Mouse (Mus musculus) stomach, embryonic 14.5 days (tissue): ENCODE results near the gene Mroh2a. TPM values are rescaled to one million over a fixed set of nuclear protein-coding genes. Genes with fewer than 3 reads are reported as not detected.

Experiments
- ATAC-seq: fragments of 200-750 bp; cut with Nextera tagmentation; 2 replicates; pipeline ENCODE4 v1.8.0; 2017; ENCODE audit warnings: low read depth, moderate TSS enrichment; ENCODE audit not compliant: insufficient number of reproducible peaks, insufficient read depth, low FRiP score
- H3K27ac ChIP-seq: fragments of 300-500 bp; sonication (generic); 2 replicates; pipeline ENCODE4 v1.5.1; 2014; ENCODE audit warnings: mild to moderate bottlenecking, low read length, moderate library complexity, mixed read lengths
- H3K27me3 ChIP-seq: fragments of 300-500 bp; sonication (generic); 2 replicates; pipeline ENCODE4 v1.6.1; 2014; ENCODE audit warnings: low read length, control low read depth, mixed read lengths; ENCODE audit not compliant: control insufficient read depth, insufficient read depth
- H3K36me3 ChIP-seq: fragments of 300-500 bp; sonication (generic); 2 replicates; pipeline ENCODE4 v1.6.1; 2014; ENCODE audit warnings: mild to moderate bottlenecking, control low read depth, low read length, moderate library complexity, mixed read lengths; ENCODE audit not compliant: control insufficient read depth, insufficient read depth
- H3K4me1 ChIP-seq: fragments of 300-500 bp; sonication (generic); 2 replicates; pipeline ENCODE4 v1.6.1; 2014; ENCODE audit warnings: low read length, control low read depth, mixed read lengths; ENCODE audit not compliant: control insufficient read depth, insufficient read depth
- H3K4me2 ChIP-seq: fragments of 300-500 bp; sonication (generic); replicated peaks from 2 replicates; pipeline ENCODE4 v1.6.1; 2014; ENCODE audit warnings: low read depth, low read length, control low read depth
- H3K4me3 ChIP-seq: fragments of 300-500 bp; sonication (generic); 2 replicates; pipeline ENCODE4 v1.5.1; 2014; ENCODE audit warnings: low read depth, low read length, control low read depth
- H3K9ac ChIP-seq: fragments of 300-500 bp; sonication (generic); replicated peaks from 2 replicates; pipeline ENCODE4 v1.6.1; 2014; ENCODE audit warnings: low read depth, mild to moderate bottlenecking, control low read depth, low read length, moderate library complexity, mixed read lengths
- H3K9me3 ChIP-seq: fragments of 300-500 bp; sonication (generic); 2 replicates; pipeline ENCODE4 v1.6.1; 2016; ENCODE audit warnings: low read depth, low read length, control low read depth; ENCODE audit not compliant: control insufficient read depth
- WGBS: fragments of 180-500 bp; shearing (Covaris S2); extraction: QIAGEN DNeasy Blood & Tissue Kit; methylation state at CpG from one replicate; pipeline ENCODE4 v1.1.7; 2014; 5-methylcytosine and 5-hydroxymethylcytosine counted together
- polyA plus RNA-seq: library from polyadenylated mRNA; unstranded; fragments of >200 nt; fragmentation: Nextera tagmentation; extraction: Ambion mirVana; gene quantifications from 2 replicates; pipeline ENCODE4 v1.2.1, GENCODE M21; 2014

The Mroh2a gene
- polyA plus RNA-seq, 1 experiment from 2014 or later, result 1.9 TPM

DNA sequence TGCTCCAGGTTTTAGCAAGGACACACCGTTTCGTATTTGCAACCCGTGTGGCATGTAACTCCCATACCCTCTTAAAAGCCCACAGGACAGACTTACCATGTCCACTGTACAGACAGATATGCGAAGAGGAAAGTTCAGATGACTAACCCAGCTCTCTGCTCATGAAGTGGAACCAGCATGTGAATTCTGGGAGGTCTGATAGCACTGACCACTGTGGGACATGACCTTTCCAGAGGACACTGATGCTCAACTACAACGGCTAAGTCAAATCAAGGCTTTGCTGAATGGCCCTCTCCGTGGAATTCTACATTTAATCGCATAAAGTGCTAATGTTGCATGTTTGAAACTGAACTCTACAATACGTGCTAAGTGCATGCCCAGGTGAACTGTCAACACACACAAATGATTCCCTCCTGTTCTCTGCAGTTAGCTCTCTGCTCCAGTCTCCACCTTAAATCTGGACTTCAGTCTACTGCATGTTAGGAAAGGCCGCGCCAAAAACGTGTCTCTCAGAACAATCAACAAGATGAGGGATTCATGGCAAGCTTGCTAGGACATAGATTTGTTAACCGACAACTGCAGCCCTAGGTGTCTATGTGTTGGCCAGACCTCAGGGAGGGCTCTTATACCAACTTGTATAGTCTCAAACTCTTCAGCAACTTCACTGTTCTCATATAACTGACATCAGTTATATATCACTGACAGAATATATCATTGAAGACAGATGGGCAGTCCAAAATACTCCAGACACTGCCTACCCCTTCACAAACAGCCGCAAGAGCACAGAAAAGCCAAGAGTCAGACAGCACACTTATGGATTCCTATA, 49.1 kb downstream of the Mroh2a start:
- WGBS, result 64% methylated on average over 13 of the region's 13 CpGs
- Histone ChIP-seq H3K27me3 (no peaks in the 10 kb centered on the region), H3K4me2 (peak overlapping the region; percentile 66), H3K9ac (peak overlapping the region; percentile 74), H3K27ac (peak overlapping the region; percentile 81; the same call in 1 of the 2 replicates), H3K36me3 (peaks cover 46% of the 10 kb centered on the region), H3K4me3 (peak overlapping the region; percentile 64), H3K9me3 (no peaks in the 10 kb centered on the region), H3K4me1 (peaks cover 24% of the 10 kb centered on the region)
- ATAC-seq, result no peak

DNA sequence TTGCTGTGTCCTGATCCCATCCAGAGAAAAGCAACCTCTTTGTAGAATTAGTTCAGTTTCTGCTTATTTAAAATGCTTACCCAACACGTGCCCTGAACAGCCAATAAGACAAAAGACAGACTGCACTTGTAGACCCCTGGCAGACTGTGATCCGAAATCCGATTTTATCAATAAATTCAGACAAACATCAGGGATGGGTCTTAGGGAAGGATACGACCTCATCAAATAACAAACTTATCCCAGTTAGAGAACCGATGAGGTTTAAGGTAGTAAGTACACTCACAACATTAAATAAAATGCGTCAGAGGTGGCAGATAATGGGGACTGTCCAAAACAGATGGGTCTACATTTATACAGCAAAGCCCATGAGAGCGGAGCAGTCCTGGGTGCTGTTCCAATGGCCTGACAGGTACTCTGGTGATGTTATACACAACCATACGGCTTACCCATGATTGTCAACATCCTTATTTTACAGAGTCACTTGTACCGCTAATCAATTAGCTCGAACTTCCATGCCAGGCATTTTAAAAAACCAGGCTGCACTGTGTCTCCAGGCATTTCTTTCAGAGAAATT, 49.8 kb downstream of the Mroh2a start:
- H3K9ac ChIP-seq, result peak overlapping the region; percentile 74
- peak; percentile 19 for ATAC-seq
- 21% methylated on average over 10 of the region's 10 CpGs for WGBS

DNA sequence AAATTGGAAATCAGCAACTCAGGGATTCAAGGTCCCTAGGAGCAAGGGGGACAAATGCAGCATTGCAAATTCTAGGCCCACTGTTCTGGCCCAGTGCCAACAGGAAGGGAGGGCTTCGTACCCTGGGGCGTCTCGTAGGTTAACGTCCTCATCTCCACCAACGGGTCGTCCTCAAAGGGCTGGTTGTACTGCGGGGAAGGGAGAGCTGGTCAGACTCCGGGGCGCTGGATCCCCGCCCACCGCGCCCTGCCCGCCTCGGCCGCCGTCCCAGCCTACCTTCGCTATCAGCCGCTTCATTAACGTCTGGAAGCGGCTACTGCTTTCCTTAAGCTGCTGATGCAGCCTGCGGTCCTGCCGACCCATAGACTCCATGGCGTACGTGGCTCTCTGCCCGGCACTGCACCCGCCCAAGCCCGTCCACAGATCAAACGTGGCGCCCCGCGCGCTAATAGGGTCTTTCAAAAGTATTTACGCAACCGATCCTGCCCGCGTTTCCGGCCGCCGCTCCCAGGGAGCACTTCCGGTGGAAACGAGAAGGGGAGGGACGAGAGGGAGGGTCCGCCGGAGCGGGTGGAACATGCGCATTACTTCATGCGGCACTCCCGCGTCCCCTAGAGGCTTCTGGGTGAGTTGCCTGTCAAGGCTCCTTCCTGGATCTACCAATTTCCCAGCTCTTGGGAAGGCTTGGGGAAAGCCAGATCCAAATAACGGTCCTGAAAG, 50.5 kb downstream of the Mroh2a start, which contains the start of the genes Hjurp and Trpm8:
Gene Hjurp, minus strand, starts transcription at position 536 of the 720 bp plus-strand sequence.
Gene Trpm8, plus strand, starts transcription at position 564 of the 720 bp plus-strand sequence.
- H3K4me2 ChIP-seq, result peak within 1 kb of the TSS; percentile 66
- peak; percentile 94 for ATAC-seq
- WGBS, result under 1% methylated on average over 50 of the region's 50 CpGs
- H3K36me3 ChIP-seq, result peaks cover 37% of the 10 kb centered on the region
- H3K4me1 ChIP-seq, result peaks cover 24% of the 10 kb centered on the region
- peak within 1 kb of the TSS; percentile 74 for H3K9ac ChIP-seq
- H3K27me3 ChIP-seq, result no peaks in the 10 kb centered on the region
- peak within 1 kb of the TSS; percentile 81 for H3K27ac ChIP-seq
- peak within 1 kb of the TSS; percentile 64 for H3K4me3 ChIP-seq
- H3K9me3 ChIP-seq, result 0 out of 2 replicates have a peak, but pooled peaks cover 8% of the 10 kb centered on the region

More for the DNA sequence above, 49.8 kb downstream of the Mroh2a start:
- peaks cover 42% of the 10 kb centered on the region for H3K36me3 ChIP-seq
- H3K4me1 ChIP-seq, result peaks cover 24% of the 10 kb centered on the region
- peak overlapping the region; percentile 64 for H3K4me3 ChIP-seq
- 0 out of 2 replicates have a peak, but pooled peaks cover 2% of the 10 kb centered on the region for H3K9me3 ChIP-seq
- H3K27me3 ChIP-seq, result no peaks in the 10 kb centered on the region
- H3K27ac ChIP-seq, result peak overlapping the region; percentile 81
- peak overlapping the region; percentile 66 for H3K4me2 ChIP-seq

DNA sequence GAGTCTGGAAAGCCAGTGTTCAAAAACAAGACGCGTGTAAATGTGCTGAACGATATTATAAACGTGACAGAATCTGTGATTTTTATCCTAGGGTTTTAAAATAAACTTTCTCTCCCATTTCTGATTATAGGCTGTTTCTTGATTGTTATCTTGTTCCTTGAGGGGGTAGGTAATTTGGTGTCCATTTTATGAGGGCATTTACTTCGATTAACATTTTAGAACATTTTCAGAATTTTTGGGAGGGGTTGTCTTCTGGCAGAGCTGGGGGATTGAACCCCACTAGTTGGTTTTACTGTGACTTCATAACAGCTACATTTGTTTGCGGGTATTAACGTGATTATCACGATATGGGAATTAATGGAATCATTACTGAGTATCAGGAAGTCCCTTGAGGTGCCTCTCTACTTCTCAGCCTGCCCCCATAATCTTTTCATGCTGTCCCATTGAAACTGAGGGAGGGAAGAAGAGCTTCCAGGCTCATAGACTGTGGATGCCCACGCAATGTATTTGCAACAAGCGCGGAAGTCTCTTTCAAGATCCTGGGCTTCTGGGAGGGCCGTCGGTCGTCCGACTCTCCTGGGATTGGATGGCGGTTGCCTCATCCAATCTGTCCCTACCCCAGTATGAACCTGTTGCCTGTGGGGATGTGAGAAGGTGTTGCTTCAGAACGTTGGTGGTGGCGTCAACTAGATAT, 51.2 kb downstream of the Mroh2a start:
- Histone ChIP-seq H3K4me2 (peak overlapping the region; percentile 66), H3K27me3 (no peaks in the 10 kb centered on the region), H3K27ac (no peak overlapping the region), H3K36me3 (peaks cover 30% of the 10 kb centered on the region), H3K9ac (peak overlapping the region; percentile 74; the same call in 1 of the 2 replicates), H3K9me3 (peaks cover 13% of the 10 kb centered on the region; the same call in 1 of the 2 replicates), H3K4me3 (peak overlapping the region; percentile 64), H3K4me1 (peaks cover 24% of the 10 kb centered on the region)
- 66% methylated on average over 18 of the region's 18 CpGs for WGBS
- no peak for ATAC-seq

- no peak overlapping the region for H3K4me2 ChIP-seq
- peak; percentile 4; the same call in 1 of the 2 replicates for ATAC-seq
- WGBS, result 59% methylated on average over 9 of the region's 9 CpGs
- no peak overlapping the region for H3K27ac ChIP-seq
- H3K9ac ChIP-seq, result no peak overlapping the region
- peaks cover 16% of the 10 kb centered on the region for H3K36me3 ChIP-seq
- peaks cover 24% of the 10 kb centered on the region for H3K4me1 ChIP-seq
- H3K4me3 ChIP-seq, result no peak overlapping the region
- peaks cover 24% of the 10 kb centered on the region for H3K9me3 ChIP-seq
- H3K27me3 ChIP-seq, result no peaks in the 10 kb centered on the region
Observed at GRCm38 (mm10) chr1:88279111-88280005, 52.6 kb downstream of the Mroh2a start.

DNA sequence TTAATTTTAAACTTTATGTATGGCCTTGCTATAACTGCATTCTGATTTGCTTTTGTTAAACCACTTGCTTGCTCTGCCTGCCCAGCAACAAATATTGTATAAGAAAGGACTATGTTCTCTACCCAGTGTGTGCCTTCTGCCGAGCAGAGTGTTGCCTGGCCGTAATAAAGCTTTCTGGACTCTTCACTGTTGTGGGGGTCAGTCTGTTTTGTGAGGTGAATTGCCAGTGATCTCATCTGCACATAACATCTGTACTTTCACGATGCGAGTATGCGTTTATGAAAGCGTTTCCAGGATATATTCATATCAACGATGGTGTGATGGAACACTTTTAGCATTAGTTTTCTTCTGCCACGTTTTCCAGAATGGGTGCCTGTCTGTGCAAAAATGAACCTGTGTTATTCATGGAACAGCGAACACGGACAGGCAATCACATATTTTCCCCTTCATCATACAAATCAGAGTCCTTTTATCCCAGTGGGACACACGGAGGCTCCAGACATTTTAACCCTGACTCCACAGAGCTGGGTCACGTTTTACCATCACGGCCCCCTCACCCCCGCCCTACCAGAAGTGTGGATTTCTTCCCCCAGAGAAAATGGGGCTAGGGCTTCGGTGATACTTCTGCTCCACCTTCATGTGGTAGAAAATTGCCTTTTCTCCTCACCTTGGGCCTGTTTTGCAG, 53.4 kb downstream of the Mroh2a start:
- peak; percentile 7; the same call in 1 of the 2 replicates for ATAC-seq
- peaks cover 32% of the 10 kb centered on the region for H3K9me3 ChIP-seq
- H3K27me3 ChIP-seq, result no peaks in the 10 kb centered on the region
- peak overlapping the region; percentile 1; the same call in 1 of the 2 replicates for H3K27ac ChIP-seq
- no peak overlapping the region for H3K4me3 ChIP-seq
- H3K36me3 ChIP-seq, result peaks cover 8% of the 10 kb centered on the region; the same call in 1 of the 2 replicates
- no peak overlapping the region for H3K9ac ChIP-seq
- no peak overlapping the region for H3K4me2 ChIP-seq
- WGBS, result 69% methylated on average over 15 of the region's 15 CpGs
- peaks cover 21% of the 10 kb centered on the region for H3K4me1 ChIP-seq

- peaks cover 46% of the 10 kb centered on the region for H3K9me3 ChIP-seq
- no peak overlapping the region for H3K9ac ChIP-seq
- 53% methylated on average over 3 of the region's 3 CpGs for WGBS
- no peak for ATAC-seq
- no peak overlapping the region for H3K4me2 ChIP-seq
- no peaks in the 10 kb centered on the region for H3K36me3 ChIP-seq
- 0 out of 2 replicates have a peak, but pooled peaks cover 4% of the 10 kb centered on the region for H3K4me1 ChIP-seq
- H3K27me3 ChIP-seq, result no peaks in the 10 kb centered on the region
- H3K27ac ChIP-seq, result no peak overlapping the region
- H3K4me3 ChIP-seq, result no peak overlapping the region
Observed at GRCm38 (mm10) chr1:88282301-88282700, 55.5 kb downstream of the Mroh2a start.
